Mouse (Mus musculus) midbrain, embryonic 15.5 days (tissue): Measurements from ENCODE around the gene Bmpr1a. TPM values are rescaled to one million over a fixed set of nuclear protein-coding genes. Genes with fewer than 3 reads are reported as not detected.

Experiments
- ATAC-seq: fragments of 200-750 bp; cut with Nextera tagmentation; replicated peaks from 2 replicates; pipeline ENCODE4 v1.8.0; 2017; ENCODE audit warnings: moderate TSS enrichment
- H3K27ac ChIP-seq: fragments of 300-500 bp; sonication (generic); 2 replicates; pipeline ENCODE4 v1.5.1; 2015; ENCODE audit warnings: mild to moderate bottlenecking, inconsistent platforms
- H3K27me3 ChIP-seq: fragments of 300-500 bp; sonication (generic); replicated peaks from 2 replicates; pipeline ENCODE4 v1.6.1; 2015; ENCODE audit warnings: inconsistent platforms
- H3K36me3 ChIP-seq: fragments of 300-500 bp; sonication (generic); replicated peaks from 2 replicates; pipeline ENCODE4 v1.6.1; 2015; ENCODE audit warnings: inconsistent platforms
- H3K4me1 ChIP-seq: fragments of 300-500 bp; sonication (generic); 2 replicates; pipeline ENCODE4 v1.6.1; 2015; ENCODE audit warnings: inconsistent platforms
- H3K4me2 ChIP-seq: fragments of 300-500 bp; sonication (generic); 2 replicates; pipeline ENCODE4 v1.6.1; 2015; ENCODE audit warnings: inconsistent platforms, mild to moderate bottlenecking, moderate library complexity
- H3K4me3 ChIP-seq: fragments of 300-500 bp; sonication (generic); 2 replicates; pipeline ENCODE4 v1.5.1; 2015; ENCODE audit warnings: mild to moderate bottlenecking, inconsistent platforms
- H3K9ac ChIP-seq: fragments of 300-500 bp; sonication (generic); 2 replicates; pipeline ENCODE4 v1.6.1; 2015; ENCODE audit warnings: mild to moderate bottlenecking, inconsistent platforms
- H3K9me3 ChIP-seq: fragments of 300-500 bp; sonication (generic); 2 replicates; pipeline ENCODE4 v1.6.1; 2016; ENCODE audit warnings: inconsistent platforms
- WGBS: fragments of 180-500 bp; shearing (Covaris S2); methylation state at CpG from one replicate; pipeline ENCODE4 v1.1.7; 2015; ENCODE audit warnings: mixed read lengths; 5-methylcytosine and 5-hydroxymethylcytosine counted together
- polyA plus RNA-seq: library from polyadenylated mRNA; unstranded; fragments of >200 nt; fragmentation: Nextera tagmentation; extraction: Ambion mirVana; gene quantifications from 2 replicates; pipeline ENCODE4 v1.2.1, GENCODE M21; 2015

Bmpr1a gene
- polyA plus RNA-seq, 1 experiment from 2014 or later = 15.2 TPM

DNA sequence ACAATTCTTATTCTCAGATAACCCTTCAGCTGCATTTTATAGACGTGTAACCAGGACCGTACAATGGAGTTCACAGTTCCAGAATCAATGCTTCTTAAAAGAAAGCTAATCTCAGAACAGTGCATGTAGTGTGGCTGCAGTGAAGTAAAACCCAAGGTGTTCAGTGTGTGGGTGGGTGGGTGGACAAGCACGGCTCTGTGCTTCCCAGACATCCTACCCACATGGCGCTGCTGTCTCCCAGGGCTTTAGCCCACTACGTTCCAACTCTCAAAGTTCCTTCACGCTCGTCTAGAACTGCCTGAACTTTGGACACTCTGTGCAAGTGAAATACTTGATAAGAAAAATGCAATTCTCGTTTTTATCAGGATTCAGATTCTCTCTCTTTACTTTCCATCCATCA is 19.6 kb upstream of the Bmpr1a start, which contains the start of gene 9230112D13Rik:
Gene 9230112D13Rik, minus strand, starts transcription at position 101 of the 400 bp plus-strand sequence.
- Histone ChIP-seq H3K27ac (no peak within 1 kb of the TSS), H3K4me3 (no peak within 1 kb of the TSS), H3K4me2 (no peak within 1 kb of the TSS), H3K36me3 (no peaks in the 10 kb centered on the region), H3K27me3 (no peaks in the 10 kb centered on the region), H3K9ac (no peak within 1 kb of the TSS), H3K9me3 (no peaks in the 10 kb centered on the region), H3K4me1 (no peaks in the 10 kb centered on the region)
- WGBS = 90% methylated on average over 8 of the region's 8 CpGs
- no peak for ATAC-seq

DNA sequence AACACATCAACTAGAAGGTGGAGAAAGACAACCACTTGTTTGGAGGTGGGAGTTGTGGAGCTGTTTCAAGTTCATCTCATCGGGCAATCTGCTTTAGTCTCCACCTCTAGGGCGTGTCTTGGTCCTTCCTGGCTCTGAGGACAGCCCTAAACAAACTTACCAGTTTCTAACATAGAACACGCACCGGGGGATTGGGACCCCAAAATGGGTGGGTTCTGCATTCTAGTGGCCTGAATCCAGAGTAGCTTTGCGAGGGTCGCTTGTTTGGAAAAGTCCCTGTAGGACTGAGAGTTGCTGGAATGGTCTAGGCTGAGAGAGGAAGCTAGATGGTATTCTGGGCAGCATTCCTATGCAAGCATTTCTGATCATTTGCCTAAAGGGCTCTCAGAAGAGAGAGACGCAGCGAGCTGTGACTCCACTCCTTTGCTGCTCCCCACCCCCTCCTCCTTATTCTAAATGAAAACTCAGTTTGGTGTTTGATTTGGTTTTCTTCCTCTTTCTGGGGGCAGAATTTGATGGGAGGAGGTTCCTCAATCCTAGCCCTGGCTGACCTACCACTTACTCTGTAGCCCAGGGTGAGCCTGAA is 14.9 kb upstream of the Bmpr1a start:
- Histone ChIP-seq H3K9ac (no peak overlapping the region), H3K9me3 (no peaks in the 10 kb centered on the region), H3K27ac (no peak overlapping the region), H3K4me2 (no peak overlapping the region), H3K36me3 (no peaks in the 10 kb centered on the region), H3K4me3 (no peak overlapping the region), H3K27me3 (no peaks in the 10 kb centered on the region), H3K4me1 (no peaks in the 10 kb centered on the region)
- no peak for ATAC-seq
- 91% methylated on average over 8 of the region's 8 CpGs for WGBS

DNA sequence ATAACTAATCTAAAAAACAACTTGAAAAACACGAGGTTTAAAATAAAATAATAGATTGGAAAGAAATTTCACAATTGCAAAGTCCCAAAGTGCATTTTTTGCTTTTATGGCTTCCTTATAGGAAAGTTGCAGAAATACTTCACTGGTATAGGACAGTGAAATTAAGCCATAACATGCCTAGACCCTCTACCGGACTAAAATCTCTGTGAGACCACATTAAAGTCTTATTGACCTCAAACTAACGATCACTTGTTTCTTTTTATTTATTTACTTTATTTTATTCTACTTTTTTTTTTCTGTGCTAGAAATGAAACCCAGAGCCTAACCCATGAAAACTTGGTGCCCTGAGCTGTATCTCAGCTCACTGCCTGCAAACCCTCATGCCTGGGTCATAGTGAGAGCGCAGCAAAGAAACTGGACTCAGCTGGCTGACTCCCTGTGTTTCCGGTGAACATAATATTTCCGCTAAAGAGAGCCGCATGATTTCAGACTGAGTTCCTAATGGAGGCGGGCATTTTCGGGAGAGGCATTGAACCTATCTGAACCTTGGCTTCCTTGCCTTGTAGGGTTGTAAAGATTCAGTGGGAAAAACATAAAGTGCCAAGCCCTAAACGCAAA is 13.9 kb upstream of the Bmpr1a start:
- Histone ChIP-seq H3K4me3 (no peak overlapping the region), H3K9me3 (no peaks in the 10 kb centered on the region), H3K36me3 (no peaks in the 10 kb centered on the region), H3K27me3 (no peaks in the 10 kb centered on the region), H3K4me1 (no peaks in the 10 kb centered on the region; the same call in 1 of the 2 replicates), H3K4me2 (no peak overlapping the region), H3K9ac (no peak overlapping the region), H3K27ac (no peak overlapping the region)
- ATAC-seq = no peak
- 94% methylated on average over 10 of the region's 10 CpGs for WGBS

DNA sequence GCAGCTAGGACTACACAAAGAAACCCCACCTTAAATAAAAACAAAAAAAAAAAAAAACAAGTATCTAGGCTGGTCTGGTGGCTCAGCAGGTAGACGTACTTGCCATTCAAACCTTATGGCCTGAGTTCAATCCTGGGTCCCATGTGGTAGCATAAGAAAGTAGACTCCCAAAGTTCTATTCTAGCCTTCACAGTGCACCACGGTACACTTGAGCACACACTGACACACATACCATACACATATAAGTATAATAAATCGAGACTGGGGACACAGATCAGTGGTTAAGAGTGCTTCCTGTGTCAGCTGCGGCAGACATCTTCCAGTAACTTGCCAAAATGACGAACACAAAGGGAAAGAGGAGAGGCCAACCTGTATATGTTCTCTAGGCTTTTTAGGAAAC is 12.7 kb upstream of the Bmpr1a start:
- 86% methylated on average over 5 of the region's 5 CpGs for WGBS
- no peak overlapping the region for H3K9ac ChIP-seq

DNA sequence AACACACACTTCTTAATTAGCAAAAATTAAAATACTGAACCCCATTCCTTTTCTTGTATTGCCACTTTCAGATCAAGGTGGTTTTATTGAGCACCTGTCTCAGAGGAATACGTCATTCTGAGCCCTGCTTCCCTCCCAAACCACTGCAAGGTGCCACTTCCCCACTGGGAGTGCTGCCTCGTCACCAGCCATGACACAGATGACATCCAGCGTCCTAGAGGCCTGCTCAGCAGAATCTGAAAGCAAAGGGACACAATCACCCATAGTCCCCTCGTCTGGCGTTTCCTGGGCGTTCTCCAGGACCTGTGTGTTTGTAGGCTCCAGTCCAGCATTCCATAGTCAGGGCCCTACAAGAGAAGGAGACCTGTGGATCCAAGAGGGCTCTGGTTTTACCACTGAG is 11.0 kb upstream of the Bmpr1a start:
- Histone ChIP-seq H3K27ac (no peak overlapping the region), H3K36me3 (no peaks in the 10 kb centered on the region), H3K9me3 (no peaks in the 10 kb centered on the region), H3K9ac (no peak overlapping the region), H3K4me1 (peaks cover 2% of the 10 kb centered on the region), H3K27me3 (no peaks in the 10 kb centered on the region), H3K4me2 (no peak overlapping the region), H3K4me3 (no peak overlapping the region)
- ATAC-seq = no peak
- 55% methylated on average over 6 of the region's 6 CpGs for WGBS

More for the DNA sequence above, 12.7 kb upstream of the Bmpr1a start:
- no peak overlapping the region for H3K4me3 ChIP-seq
- no peak overlapping the region for H3K27ac ChIP-seq
- no peak for ATAC-seq
- H3K4me1 ChIP-seq = no peaks in the 10 kb centered on the region; the same call in 1 of the 2 replicates
- H3K36me3 ChIP-seq = no peaks in the 10 kb centered on the region
- H3K27me3 ChIP-seq = no peaks in the 10 kb centered on the region
- H3K9me3 ChIP-seq = no peaks in the 10 kb centered on the region
- no peak overlapping the region for H3K4me2 ChIP-seq

DNA sequence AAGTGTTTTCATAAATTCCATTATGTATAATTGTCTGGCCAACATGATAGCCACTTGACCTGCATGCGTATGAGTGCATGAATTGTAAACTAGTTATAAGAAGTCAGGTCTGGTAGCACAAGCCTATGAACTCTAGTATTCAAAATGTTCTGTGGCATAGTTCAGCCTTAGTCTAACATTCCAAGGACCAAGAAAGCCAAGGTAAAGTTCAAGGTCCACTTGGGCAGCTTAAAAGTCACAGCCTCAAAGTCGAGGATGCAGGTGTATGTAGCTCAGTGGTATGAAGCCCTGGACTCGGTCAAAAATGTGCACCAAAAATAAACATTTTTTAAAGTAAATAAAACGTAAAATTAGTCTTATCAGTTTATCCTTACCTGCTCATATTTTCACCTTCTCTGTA is 9.5 kb upstream of the Bmpr1a start:
- no peak for ATAC-seq
- Histone ChIP-seq H3K27ac (no peak overlapping the region), H3K4me1 (peaks cover 13% of the 10 kb centered on the region), H3K36me3 (no peaks in the 10 kb centered on the region), H3K9me3 (no peaks in the 10 kb centered on the region), H3K9ac (no peak overlapping the region), H3K4me2 (no peak overlapping the region), H3K27me3 (no peaks in the 10 kb centered on the region), H3K4me3 (no peak overlapping the region)
- WGBS = 86% methylated on average over 4 of the region's 4 CpGs

DNA sequence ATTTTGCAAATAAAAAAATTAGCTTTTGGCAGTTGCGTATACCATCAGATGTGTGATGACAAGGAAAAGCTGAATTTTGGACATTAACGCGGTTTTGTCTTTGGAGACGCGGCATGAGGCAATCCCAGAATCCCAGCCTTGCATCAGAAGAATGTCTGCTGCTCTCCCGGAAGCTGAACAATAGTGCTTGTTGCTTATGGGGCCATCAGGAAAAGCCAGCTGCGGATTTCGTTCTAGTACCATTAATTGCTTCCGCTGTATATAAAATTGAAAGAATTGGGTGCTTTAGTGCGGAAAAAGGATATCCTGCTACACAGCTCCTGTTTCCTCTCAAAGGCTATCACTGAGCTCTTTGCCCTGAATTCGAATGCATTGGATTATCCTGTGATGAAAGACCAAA is 8.8 kb upstream of the Bmpr1a start:
- Histone ChIP-seq H3K4me2 (no peak overlapping the region), H3K27ac (0 out of 2 replicates have a peak overlapping the region, but pooled peaks have one; percentile 63), H3K27me3 (no peaks in the 10 kb centered on the region), H3K36me3 (no peaks in the 10 kb centered on the region), H3K9ac (no peak overlapping the region), H3K4me3 (no peak overlapping the region), H3K4me1 (peaks cover 13% of the 10 kb centered on the region), H3K9me3 (no peaks in the 10 kb centered on the region)
- ATAC-seq = no peak
- 59% methylated on average over 11 of the region's 11 CpGs for WGBS

DNA sequence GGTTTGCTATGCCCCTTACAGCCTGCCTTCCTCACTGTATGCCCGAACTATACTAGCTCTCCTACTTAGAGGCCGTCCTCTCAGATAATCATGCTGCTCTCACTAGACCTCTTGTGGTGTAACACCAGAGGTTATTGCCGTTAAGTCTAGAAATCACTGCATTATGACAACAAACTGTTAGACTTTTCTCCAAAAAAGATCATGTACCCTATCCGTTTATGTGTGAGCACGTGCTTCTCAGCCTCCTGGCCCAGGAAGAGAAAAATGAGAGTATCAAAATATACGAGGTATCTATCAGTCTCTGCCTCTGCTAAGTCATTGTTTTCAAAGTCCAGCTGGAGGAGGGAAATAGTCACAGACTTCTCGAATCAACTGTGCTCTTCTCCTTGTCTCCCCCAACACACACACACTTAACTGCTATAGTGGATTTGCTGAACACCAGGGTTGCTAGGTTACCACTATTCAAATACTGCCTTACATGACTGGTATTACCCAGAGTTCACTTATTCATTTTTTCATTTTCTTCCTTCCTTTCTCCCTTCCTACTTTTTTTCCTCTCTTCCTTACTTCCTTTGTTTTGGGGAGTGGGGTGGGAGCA is 5.8 kb upstream of the Bmpr1a start:
- no peak overlapping the region for H3K9ac ChIP-seq
- no peak overlapping the region for H3K4me3 ChIP-seq
- H3K4me1 ChIP-seq = peaks cover 16% of the 10 kb centered on the region
- H3K27me3 ChIP-seq = no peaks in the 10 kb centered on the region
- H3K36me3 ChIP-seq = no peaks in the 10 kb centered on the region
- peak; percentile 66 for ATAC-seq
- no peaks in the 10 kb centered on the region for H3K9me3 ChIP-seq
- H3K4me2 ChIP-seq = no peak overlapping the region
- peak overlapping the region; percentile 38; the same call in 1 of the 2 replicates for H3K27ac ChIP-seq
- 43% methylated on average over 7 of the region's 7 CpGs for WGBS

DNA sequence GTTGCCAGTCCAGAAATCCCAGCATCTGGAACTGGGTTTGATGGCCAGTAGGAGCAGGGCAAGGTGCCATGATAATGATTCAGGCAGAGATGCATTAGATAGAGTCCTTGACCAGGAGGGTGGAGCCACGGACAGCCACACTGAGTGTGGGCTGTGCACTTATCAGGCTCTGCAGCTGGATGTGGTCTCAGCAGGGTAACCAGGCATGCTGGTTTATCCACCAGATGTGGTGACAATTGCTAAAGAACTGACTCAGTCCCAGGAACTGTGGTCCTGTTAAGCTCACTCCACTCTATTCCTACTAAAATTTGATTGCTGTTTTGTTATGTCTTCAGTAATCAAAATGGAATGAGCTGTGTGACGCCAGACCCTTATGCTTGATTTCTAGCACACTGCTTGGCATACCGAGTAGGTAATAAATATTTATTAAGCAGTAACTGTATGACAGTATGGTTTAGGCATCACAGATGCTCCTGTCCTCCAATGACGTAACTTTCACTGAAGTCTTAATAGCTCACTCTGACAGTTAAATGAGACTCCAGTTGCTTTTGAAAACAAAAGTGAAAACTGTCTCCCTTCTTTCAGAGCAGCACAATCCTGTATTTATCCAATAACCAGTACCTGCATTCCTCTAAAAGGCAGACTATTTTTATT is 5.2 kb upstream of the Bmpr1a start:
- no peak for ATAC-seq
- Histone ChIP-seq H3K4me3 (no peak overlapping the region), H3K27me3 (no peaks in the 10 kb centered on the region), H3K9me3 (no peaks in the 10 kb centered on the region), H3K4me2 (no peak overlapping the region), H3K4me1 (peaks cover 20% of the 10 kb centered on the region), H3K27ac (peak overlapping the region; percentile 38; the same call in 1 of the 2 replicates), H3K36me3 (no peaks in the 10 kb centered on the region), H3K9ac (no peak overlapping the region)
- WGBS = 23% methylated on average over 4 of the region's 4 CpGs

DNA sequence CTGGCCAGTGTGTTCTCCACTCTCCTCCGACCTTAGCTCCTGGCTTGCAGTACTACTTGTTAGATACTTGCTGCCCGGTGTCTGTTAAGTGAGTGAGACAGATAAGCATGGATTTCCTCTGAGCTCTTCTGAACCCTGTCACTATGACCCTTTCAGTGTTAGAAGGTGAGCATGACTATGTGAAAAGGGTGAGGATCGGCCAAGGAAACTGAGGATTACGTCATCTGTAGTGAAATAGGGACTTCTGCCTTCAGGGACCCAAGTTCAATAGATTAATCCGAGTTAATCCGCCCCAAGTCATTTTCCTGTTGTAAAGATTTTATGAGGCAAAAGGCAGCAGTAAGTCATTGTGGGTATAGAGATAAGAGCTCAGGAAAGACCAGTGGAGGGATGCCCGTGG is 2.2 kb upstream of the Bmpr1a start:
- H3K4me1 ChIP-seq = peaks cover 30% of the 10 kb centered on the region

DNA sequence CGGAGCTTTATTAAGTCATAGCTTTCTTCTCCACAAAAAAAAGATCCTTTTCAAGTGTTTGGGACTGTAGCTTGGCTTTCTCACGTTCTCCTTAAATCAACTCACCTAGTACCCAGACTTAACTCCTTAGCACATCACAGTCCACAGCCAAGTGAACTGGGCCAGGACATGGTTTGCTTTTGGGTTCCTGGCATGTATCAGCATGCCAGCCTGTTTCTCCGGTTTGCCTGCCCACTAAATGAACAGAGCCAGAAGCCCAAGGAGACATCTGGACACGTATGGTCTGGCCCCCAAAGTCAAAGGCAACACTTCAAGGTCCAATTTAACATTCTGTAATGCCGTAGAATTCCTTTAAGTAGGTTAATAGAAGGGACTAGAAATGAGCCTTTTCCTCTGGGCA is 1.2 kb upstream of the Bmpr1a start:
- no peaks in the 10 kb centered on the region for H3K36me3 ChIP-seq
- H3K27ac ChIP-seq = no peak overlapping the region
- no peak overlapping the region for H3K4me3 ChIP-seq
- no peak overlapping the region for H3K9ac ChIP-seq
- peaks cover 39% of the 10 kb centered on the region for H3K4me1 ChIP-seq
- 89% methylated on average over 5 of the region's 5 CpGs for WGBS
- no peaks in the 10 kb centered on the region for H3K27me3 ChIP-seq
- H3K4me2 ChIP-seq = no peak overlapping the region
- no peaks in the 10 kb centered on the region for H3K9me3 ChIP-seq
- no peak for ATAC-seq

More for the DNA sequence above, 2.2 kb upstream of the Bmpr1a start:
- 51% methylated on average over 7 of the region's 7 CpGs for WGBS
- Histone ChIP-seq H3K9ac (no peak overlapping the region), H3K4me3 (no peak overlapping the region), H3K27ac (no peak overlapping the region), H3K27me3 (no peaks in the 10 kb centered on the region), H3K9me3 (no peaks in the 10 kb centered on the region), H3K36me3 (no peaks in the 10 kb centered on the region), H3K4me2 (no peak overlapping the region)
- ATAC-seq = no peak

DNA sequence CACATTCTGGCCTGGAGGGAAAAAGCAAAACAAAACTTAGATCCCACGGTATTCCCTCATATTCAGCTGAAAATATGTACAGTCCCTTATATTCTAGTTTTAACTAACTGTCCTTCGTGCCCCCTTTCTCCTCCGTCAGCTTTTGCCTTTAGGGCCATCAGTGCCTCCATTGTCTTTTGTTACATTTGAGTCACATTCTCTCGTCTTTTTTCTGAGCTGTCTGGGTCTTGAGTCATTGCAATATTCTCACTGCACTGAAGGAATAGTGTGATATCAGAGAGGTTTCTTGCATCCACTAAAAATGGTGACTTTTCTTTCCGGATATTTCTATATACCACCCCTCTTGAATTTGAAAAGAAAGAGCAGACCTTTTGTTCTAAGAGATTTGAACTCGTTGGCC is 618 bp upstream of the Bmpr1a start:
- no peak for ATAC-seq
- peak overlapping the region; percentile 63 for H3K4me2 ChIP-seq
- H3K4me3 ChIP-seq = no peak overlapping the region
- WGBS = 43% methylated on average over 6 of the region's 6 CpGs
- 0 out of 2 replicates have a peak overlapping the region, but pooled peaks have one; percentile 95 for H3K27ac ChIP-seq
- no peaks in the 10 kb centered on the region for H3K27me3 ChIP-seq
- H3K9ac ChIP-seq = no peak overlapping the region
- H3K9me3 ChIP-seq = no peaks in the 10 kb centered on the region
- H3K36me3 ChIP-seq = no peaks in the 10 kb centered on the region
- peaks cover 39% of the 10 kb centered on the region for H3K4me1 ChIP-seq
